Mouse (Mus musculus) liver, adult 2 months (tissue): ENCODE measurements around the gene Palmd. TPM values are rescaled to one million over a fixed set of nuclear protein-coding genes. Genes with fewer than 3 reads are reported as not detected.
A peak's percentile ranks its signal among the peaks of the same experiment; 100 is the strongest.

ENCODE experiments used
- DNase-seq: peaks from one replicate; pipeline ENCODE4 v3.0.0-alpha.2; 2011; ENCODE audit warnings: low read depth, low spot score; ENCODE audit errors: extremely low read depth
- H3K27ac ChIP-seq: fragments of 200-500 bp; replicated peaks from 2 replicates; pipeline ENCODE4 v1.5.1; 2012; ENCODE audit warnings: low read depth, mild to moderate bottlenecking, control low read depth, inconsistent platforms, low read length; ENCODE audit not compliant: insufficient read depth
- H3K27me3 ChIP-seq: fragments of 200-500 bp; 2 replicates; pipeline ENCODE4 v1.6.1; 2012; ENCODE audit warnings: mild to moderate bottlenecking, moderate library complexity, low read length, inconsistent platforms; ENCODE audit not compliant: control insufficient read depth, insufficient read depth
- H3K36me3 ChIP-seq: fragments of 200-500 bp; 2 replicates; pipeline ENCODE4 v1.6.1; 2012; ENCODE audit warnings: low read length, inconsistent platforms; ENCODE audit not compliant: control insufficient read depth, insufficient read depth
- H3K4me1 ChIP-seq: fragments of 200-500 bp; 2 replicates; pipeline ENCODE4 v1.6.1; 2011; ENCODE audit warnings: low read length; ENCODE audit not compliant: control insufficient read depth, insufficient read depth
- H3K4me3 ChIP-seq: fragments of 200-500 bp; 2 replicates; pipeline ENCODE4 v1.5.1; 2011; ENCODE audit warnings: low read depth, mild to moderate bottlenecking, control low read depth, low read length, moderate library complexity; ENCODE audit not compliant: insufficient read depth
- H3K79me2 ChIP-seq: fragments of 200-500 bp; 2 replicates; pipeline ENCODE4 v1.6.1; 2012; ENCODE audit warnings: inconsistent platforms, mild to moderate bottlenecking, low read length, moderate library complexity; ENCODE audit not compliant: control insufficient read depth, insufficient read depth
- H3K9ac ChIP-seq: fragments of 200-500 bp; 2 replicates; pipeline ENCODE4 v1.6.1; 2012; ENCODE audit warnings: low read depth, mild to moderate bottlenecking, control low read depth, inconsistent platforms, low read length
- CTCF ChIP-seq: fragments of 200-500 bp; IDR thresholded peaks from 2 replicates; pipeline ENCODE4 v1.5.1; 2011; ENCODE audit warnings: low read depth, low read length, control low read depth
- POLR2A ChIP-seq: fragments of 200-500 bp; IDR thresholded peaks from 2 replicates; pipeline ENCODE4 v1.6.1; 2011; ENCODE audit warnings: low read length, control low read depth; ENCODE audit not compliant: insufficient read depth; ENCODE audit errors: extremely low read depth
- WGBS: fragments of 180-500 bp; shearing (Covaris S2); methylation state at CpG from one replicate; pipeline ENCODE4 v1.1.7; 2018; 5-methylcytosine and 5-hydroxymethylcytosine counted together
- polyA plus RNA-seq: library from polyadenylated mRNA; depleted of rRNA; stranded (reverse); fragments of >200 nt; gene quantifications from 2 replicates; pipeline ENCODE4 v1.2.3, GENCODE M21; 2012
- total RNA-seq: library from RNA; depleted of rRNA; stranded (reverse); fragments of >200 nt; gene quantifications from 2 replicates; pipeline ENCODE4 v1.2.3, GENCODE M21; 2014

The Palmd gene
- total and polyA plus RNA-seq, 2 experiments: 6.9 to 16.5 TPM

DNA sequence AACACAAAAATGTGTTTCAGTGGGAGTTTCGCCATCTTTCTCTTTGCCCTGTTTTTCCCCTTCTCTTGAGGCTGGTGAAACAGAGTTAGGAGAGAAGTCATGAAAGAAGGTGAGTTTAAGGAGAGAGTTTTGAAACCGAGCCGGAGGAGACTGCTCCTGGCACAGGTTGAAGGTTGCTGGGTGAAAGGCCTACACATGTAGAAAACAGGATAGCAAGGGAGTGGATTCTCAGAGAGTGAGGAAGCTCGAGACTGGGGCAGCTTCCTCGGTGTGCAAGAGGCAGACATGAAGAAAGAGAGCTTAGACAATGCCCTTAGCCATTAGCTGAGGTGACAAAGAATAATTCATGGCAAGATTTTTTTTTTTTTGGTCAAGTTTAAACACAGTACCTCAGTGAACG, 15.4 kb downstream of the Palmd start:
- no peak overlapping the region for H3K4me3 ChIP-seq
- peak overlapping the region; percentile 52 for H3K27ac ChIP-seq
- H3K36me3 ChIP-seq: peaks cover 10% of the 10 kb centered on the region
- peak; percentile 53 for DNase-seq
- no peak for TF ChIP-seq CTCF
- TF ChIP-seq POLR2A: no peak
- H3K27me3 ChIP-seq: no peaks in the 10 kb centered on the region
- H3K79me2 ChIP-seq: peaks cover 24% of the 10 kb centered on the region
- 62% methylated on average over 6 of the region's 6 CpGs for WGBS
- H3K4me1 ChIP-seq: peaks cover 44% of the 10 kb centered on the region
- no peak overlapping the region for H3K9ac ChIP-seq

GRCm38 (mm10) chr3:116952242-116952899, 16.4 kb downstream of the Palmd start:
- no peak overlapping the region for H3K4me3 ChIP-seq
- DNase-seq: peak; percentile 65
- H3K4me1 ChIP-seq: peaks cover 39% of the 10 kb centered on the region
- H3K27ac ChIP-seq: peak overlapping the region; percentile 82
- H3K9ac ChIP-seq: no peak overlapping the region
- H3K36me3 ChIP-seq: peaks cover 17% of the 10 kb centered on the region
- no peak for TF ChIP-seq CTCF
- TF ChIP-seq POLR2A: no peak
- H3K27me3 ChIP-seq: no peaks in the 10 kb centered on the region
- peaks cover 15% of the 10 kb centered on the region; the same call in 1 of the 2 replicates for H3K79me2 ChIP-seq
- WGBS: 54% methylated on average over 8 of the region's 8 CpGs

DNA sequence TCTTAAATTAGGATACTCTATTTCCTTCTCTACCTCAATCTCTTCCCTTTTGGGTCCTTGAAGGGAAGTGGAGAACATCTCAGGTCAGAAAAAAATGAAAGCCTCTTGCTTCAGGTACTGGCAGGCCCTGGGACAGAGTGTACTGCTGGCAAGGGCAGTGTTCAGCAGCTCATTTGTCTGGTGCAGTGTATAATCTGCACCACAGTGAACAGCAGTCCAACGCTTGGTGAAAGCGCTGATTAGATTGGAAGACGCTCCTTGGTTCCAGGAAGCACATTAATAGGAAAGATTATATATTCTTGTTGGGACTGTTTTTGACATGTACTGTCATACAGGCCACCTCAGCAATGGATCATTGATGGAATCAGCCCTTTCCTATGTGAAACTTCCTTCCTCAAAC, 17.3 kb downstream of the Palmd start:
- H3K27ac ChIP-seq: peak overlapping the region; percentile 82
- TF ChIP-seq POLR2A: no peak
- no peak for TF ChIP-seq CTCF
- no peak overlapping the region for H3K9ac ChIP-seq
- peaks cover 37% of the 10 kb centered on the region for H3K4me1 ChIP-seq
- peaks cover 12% of the 10 kb centered on the region; the same call in 1 of the 2 replicates for H3K79me2 ChIP-seq
- peaks cover 23% of the 10 kb centered on the region for H3K36me3 ChIP-seq
- DNase-seq: peak; percentile 73
- H3K27me3 ChIP-seq: no peaks in the 10 kb centered on the region
- H3K4me3 ChIP-seq: no peak overlapping the region
- WGBS: 8% methylated on average over 3 of the region's 3 CpGs

- peaks cover 30% of the 10 kb centered on the region for H3K36me3 ChIP-seq
- H3K9ac ChIP-seq: no peak overlapping the region; the same call in 1 of the 2 replicates
- peak; percentile 100 for DNase-seq
- 20% methylated on average over 6 of the region's 6 CpGs for WGBS
- peak overlapping the region; percentile 64 for H3K27ac ChIP-seq
- H3K4me1 ChIP-seq: peaks cover 32% of the 10 kb centered on the region
- peaks cover 9% of the 10 kb centered on the region; the same call in 1 of the 2 replicates for H3K79me2 ChIP-seq
- no peak overlapping the region for H3K4me3 ChIP-seq
- no peaks in the 10 kb centered on the region for H3K27me3 ChIP-seq
- no peak for TF ChIP-seq CTCF
- no peak for TF ChIP-seq POLR2A
These were observed 18.1 kb downstream of the Palmd start for GRCm38 (mm10) chr3:116950665-116951115.

- H3K27ac ChIP-seq: no peak overlapping the region
- 89% methylated on average over 4 of the region's 4 CpGs for WGBS
- H3K36me3 ChIP-seq: peaks cover 40% of the 10 kb centered on the region
- H3K4me3 ChIP-seq: no peak overlapping the region
- no peaks in the 10 kb centered on the region for H3K27me3 ChIP-seq
- H3K9ac ChIP-seq: no peak overlapping the region
- peaks cover 6% of the 10 kb centered on the region; the same call in 1 of the 2 replicates for H3K79me2 ChIP-seq
- TF ChIP-seq CTCF: no peak
- no peak for TF ChIP-seq POLR2A
- no peak for DNase-seq
- H3K4me1 ChIP-seq: peaks cover 9% of the 10 kb centered on the region; the same call in 1 of the 2 replicates
These were observed 22.3 kb downstream of the Palmd start for GRCm38 (mm10) chr3:116946476-116946875.

GRCm38 (mm10) chr3:116943422-116943821, 25.4 kb downstream of the Palmd start:
- Histone ChIP-seq H3K79me2 (peaks cover 3% of the 10 kb centered on the region; the same call in 1 of the 2 replicates), H3K36me3 (peaks cover 51% of the 10 kb centered on the region), H3K9ac (no peak overlapping the region), H3K4me1 (peaks cover 8% of the 10 kb centered on the region), H3K27me3 (no peaks in the 10 kb centered on the region), H3K27ac (no peak overlapping the region), H3K4me3 (no peak overlapping the region)
- TF ChIP-seq POLR2A: no peak
- no peak for TF ChIP-seq CTCF
- WGBS: 83% methylated on average over 4 of the region's 4 CpGs
- no peak for DNase-seq
